Mouse (Mus musculus) spleen, adult 10 weeks (tissue): ENCODE measurements around the gene Drp2. TPM values are rescaled to one million over a fixed set of nuclear protein-coding genes. Genes with fewer than 3 reads are reported as not detected.

ENCODE experiments used
- polyA plus RNA-seq: library from polyadenylated mRNA; stranded (reverse); fragments of 350-450 nt; fragmentation: Illumina TruSeq; extraction: RNeasy Lipid Tissue Mini Kit (QIAGEN cat#74804); gene quantifications from one replicate; pipeline ENCODE4 v1.2.3, GENCODE M21; 2015; ENCODE audit warnings: low replicate concordance; ENCODE audit not compliant: insufficient read depth

Gene Drp2
- polyA plus RNA-seq: 0.22 TPM

GRCm38 (mm10) chrX:134403863-134404583, at the start of gene Drp2:
Drp2 (plus strand) TSS chrX:134404551.

GRCm38 (mm10) chrX:134476290-134476689, 71.9 kb downstream of the Drp2 start, which contains the start of gene Taf7l:
Taf7l (minus strand) TSS chrX:134476490.

Other genes with a start within 250 kb of the Drp2 start
- 26.4 TPM for gene Xkrx, start 242.5 kb upstream of the Drp2 start, polyA plus RNA-seq
- gene Arl13a, start 217.1 kb upstream of the Drp2 start, polyA plus RNA-seq: not detected
- gene Nox1, start 182.6 kb upstream of the Drp2 start, polyA plus RNA-seq: 0.94 TPM
- 44.7 TPM for gene Trmt2b, start 127.6 kb upstream of the Drp2 start, polyA plus RNA-seq
- gene Tmem35a, start 109.3 kb upstream of the Drp2 start, polyA plus RNA-seq: 24.5 TPM
- gene Cenpi, start 96.5 kb upstream of the Drp2 start, polyA plus RNA-seq: 5.6 TPM
- not detected for gene Taf7l, start 71.9 kb downstream of the Drp2 start, polyA plus RNA-seq
- 31.7 TPM for gene Timm8a1, start 137.3 kb downstream of the Drp2 start, polyA plus RNA-seq
- gene Btk, start 179.0 kb downstream of the Drp2 start, polyA plus RNA-seq: 160 TPM
- gene Rpl36a, start 181.1 kb downstream of the Drp2 start, polyA plus RNA-seq: 2,281 TPM
- gene Gla, start 196.6 kb downstream of the Drp2 start, polyA plus RNA-seq: 4.7 TPM
- 167 TPM for gene Hnrnph2, start 196.6 kb downstream of the Drp2 start, polyA plus RNA-seq